Mouse (Mus musculus) ES-E14 (cell line): ENCODE measurements around the gene Gm10282.

Experiments
- HCFC1 ChIP-seq: IDR thresholded peaks from 2 replicates; pipeline ENCODE4 v1.6.1; 2012; ENCODE audit warnings: low read length, inconsistent platforms, borderline replicate concordance; ENCODE audit not compliant: insufficient read depth
- ZC3H11A ChIP-seq: IDR thresholded peaks from 2 replicates; pipeline ENCODE4 v1.6.1; 2012; ENCODE audit warnings: low read depth, mild to moderate bottlenecking, inconsistent platforms, low read length, borderline replicate concordance
- ZNF384 ChIP-seq: IDR thresholded peaks from 2 replicates; pipeline ENCODE4 v1.6.1; 2012; ENCODE audit warnings: low read depth, low read length, inconsistent platforms

DNA sequence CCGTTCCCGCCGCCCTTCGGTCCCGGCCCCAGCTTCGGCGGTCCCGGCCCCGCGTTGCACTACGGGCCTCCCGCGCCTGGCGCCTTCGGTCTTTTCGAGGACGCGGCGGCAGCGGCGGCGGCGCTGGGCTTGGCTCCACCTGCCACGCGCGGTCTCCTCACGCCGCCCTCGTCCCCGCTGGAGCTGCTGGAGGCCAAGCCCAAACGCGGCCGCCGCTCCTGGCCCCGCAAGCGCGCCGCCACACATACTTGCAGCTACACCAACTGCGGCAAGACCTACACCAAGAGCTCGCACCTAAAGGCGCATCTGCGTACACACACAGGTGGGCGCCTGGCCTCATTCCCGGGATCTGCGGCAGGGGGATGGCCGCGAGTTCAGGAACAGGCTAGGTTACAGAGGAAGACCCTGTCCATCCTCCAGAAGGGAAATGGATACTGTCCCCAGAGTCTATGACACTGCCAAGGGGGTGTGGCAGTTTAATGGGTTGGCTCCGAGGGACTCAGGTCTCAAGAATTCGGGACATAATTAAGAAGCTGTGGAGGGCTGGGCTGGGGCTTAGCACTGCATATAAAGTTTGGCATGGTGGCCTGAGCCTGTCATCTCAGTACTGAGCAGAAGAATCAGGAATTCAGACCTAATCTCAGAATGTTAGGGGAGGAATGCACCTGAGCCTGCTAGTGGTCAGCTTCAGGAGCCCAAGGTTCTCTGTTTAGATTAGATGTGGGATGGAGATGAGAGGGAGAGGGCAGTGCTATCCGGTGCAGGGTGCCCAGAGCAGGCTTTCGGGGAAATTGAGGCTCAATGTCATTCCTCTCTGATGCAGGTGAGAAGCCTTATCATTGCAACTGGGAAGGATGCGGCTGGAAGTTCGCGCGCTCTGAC lies 15.1 kb upstream of the Gm10282 start:
- TF ChIP-seq ZC3H11A = no peak
- TF ChIP-seq HCFC1 = no peak
- TF ChIP-seq ZNF384 = no peak
